Mouse (Mus musculus) stomach, embryonic 16.5 days (tissue): ENCODE data around the gene Gm42517. TPM values are rescaled to one million over a fixed set of nuclear protein-coding genes. Genes with fewer than 3 reads are reported as not detected.

Experiments used
- ATAC-seq: fragments of 200-750 bp; cut with Nextera tagmentation; 2 replicates; pipeline ENCODE4 v1.8.0; 2017; ENCODE audit warnings: moderate number of reproducible peaks, moderate TSS enrichment; ENCODE audit not compliant: insufficient read depth, low FRiP score
- H3K27ac ChIP-seq: fragments of 300-500 bp; sonication (generic); 2 replicates; pipeline ENCODE4 v1.5.1; 2014; ENCODE audit warnings: low read length
- H3K27me3 ChIP-seq: fragments of 300-500 bp; sonication (generic); 2 replicates; pipeline ENCODE4 v1.6.1; 2014; ENCODE audit warnings: low read length, control low read depth, mixed read lengths; ENCODE audit not compliant: control insufficient read depth, insufficient read depth
- H3K36me3 ChIP-seq: fragments of 300-500 bp; sonication (generic); 2 replicates; pipeline ENCODE4 v1.6.1; 2014; ENCODE audit warnings: low read length; ENCODE audit not compliant: control insufficient read depth, insufficient read depth
- H3K4me1 ChIP-seq: fragments of 300-500 bp; sonication (generic); 2 replicates; pipeline ENCODE4 v1.6.1; 2014; ENCODE audit warnings: low read length, control low read depth, mixed read lengths; ENCODE audit not compliant: control insufficient read depth, insufficient read depth
- H3K4me2 ChIP-seq: fragments of 300-500 bp; sonication (generic); 2 replicates; pipeline ENCODE4 v1.6.1; 2014; ENCODE audit warnings: low read depth, low read length, mixed read lengths
- H3K4me3 ChIP-seq: fragments of 300-500 bp; sonication (generic); replicated peaks from 2 replicates; pipeline ENCODE4 v1.5.1; 2014; ENCODE audit warnings: mild to moderate bottlenecking, low read length
- H3K9ac ChIP-seq: fragments of 300-500 bp; sonication (generic); 2 replicates; pipeline ENCODE4 v1.6.1; 2014; ENCODE audit warnings: low read length
- H3K9me3 ChIP-seq: fragments of 300-500 bp; sonication (generic); replicated peaks from 2 replicates; pipeline ENCODE4 v1.6.1; 2016; ENCODE audit warnings: low read length, control low read depth; ENCODE audit not compliant: control insufficient read depth
- WGBS: fragments of 180-500 bp; shearing (Covaris S2); extraction: QIAGEN DNeasy Blood & Tissue Kit; methylation state at CpG from one replicate; pipeline ENCODE4 v1.1.7; 2014; 5-methylcytosine and 5-hydroxymethylcytosine counted together
- polyA plus RNA-seq: library from polyadenylated mRNA; unstranded; fragments of >200 nt; fragmentation: Nextera tagmentation; extraction: Ambion mirVana; gene quantifications from 2 replicates; pipeline ENCODE4 v1.2.1, GENCODE M21; 2015

Gm42517 gene
- polyA plus RNA-seq, 1 experiment from 2014 or later, result not detected

- no peak overlapping the region for H3K4me3 ChIP-seq
- no peaks in the 10 kb centered on the region for H3K36me3 ChIP-seq
- H3K4me1 ChIP-seq, result no peaks in the 10 kb centered on the region
- no peak for ATAC-seq
- no peak overlapping the region for H3K27ac ChIP-seq
- H3K9ac ChIP-seq, result no peak overlapping the region
- H3K27me3 ChIP-seq, result no peaks in the 10 kb centered on the region; the same call in 1 of the 2 replicates
- no peak overlapping the region for H3K4me2 ChIP-seq
- H3K9me3 ChIP-seq, result no peaks in the 10 kb centered on the region
- 81% methylated on average over 4 of the region's 4 CpGs for WGBS
Measured at GRCm38 (mm10) chr5:108378346-108378745, 10.6 kb upstream of the Gm42517 start.

GRCm38 (mm10) chr5:108376059-108376458, 8.3 kb upstream of the Gm42517 start:
- H3K4me3 ChIP-seq, result no peak overlapping the region
- H3K36me3 ChIP-seq, result no peaks in the 10 kb centered on the region
- no peak overlapping the region for H3K4me2 ChIP-seq
- no peak overlapping the region for H3K9ac ChIP-seq
- no peak for ATAC-seq
- H3K4me1 ChIP-seq, result no peaks in the 10 kb centered on the region
- peaks cover 15% of the 10 kb centered on the region for H3K27me3 ChIP-seq
- no peaks in the 10 kb centered on the region for H3K9me3 ChIP-seq
- H3K27ac ChIP-seq, result no peak overlapping the region
- 62% methylated on average over 1 of the region's 1 CpGs for WGBS

- no peak overlapping the region for H3K4me2 ChIP-seq
- H3K9me3 ChIP-seq, result no peaks in the 10 kb centered on the region
- H3K27me3 ChIP-seq, result peaks cover 34% of the 10 kb centered on the region
- H3K4me3 ChIP-seq, result no peak overlapping the region
- H3K4me1 ChIP-seq, result peaks cover under 1% of the 10 kb centered on the region
- 65% methylated on average over 5 of the region's 5 CpGs for WGBS
- H3K27ac ChIP-seq, result no peak overlapping the region
- H3K36me3 ChIP-seq, result no peaks in the 10 kb centered on the region
- no peak for ATAC-seq
- H3K9ac ChIP-seq, result no peak overlapping the region
Measured at GRCm38 (mm10) chr5:108374079-108374478, 6.4 kb upstream of the Gm42517 start.

GRCm38 (mm10) chr5:108369964-108370363, 2.2 kb upstream of the Gm42517 start:
- no peak overlapping the region for H3K4me2 ChIP-seq
- H3K9me3 ChIP-seq, result no peaks in the 10 kb centered on the region
- no peak overlapping the region for H3K9ac ChIP-seq
- no peak overlapping the region for H3K27ac ChIP-seq
- H3K4me1 ChIP-seq, result peaks cover 20% of the 10 kb centered on the region
- H3K36me3 ChIP-seq, result no peaks in the 10 kb centered on the region
- ATAC-seq, result no peak
- H3K4me3 ChIP-seq, result no peak overlapping the region
- H3K27me3 ChIP-seq, result peaks cover 74% of the 10 kb centered on the region
- 2% methylated on average over 6 of the region's 6 CpGs for WGBS

GRCm38 (mm10) chr5:108368851-108369621, 1.3 kb upstream of the Gm42517 start:
- Histone ChIP-seq H3K36me3 (no peaks in the 10 kb centered on the region), H3K4me2 (peak overlapping the region; percentile 78), H3K4me3 (peak overlapping the region; percentile 48), H3K9ac (no peak overlapping the region), H3K27me3 (peaks cover 82% of the 10 kb centered on the region), H3K27ac (no peak overlapping the region), H3K4me1 (peaks cover 20% of the 10 kb centered on the region), H3K9me3 (no peaks in the 10 kb centered on the region)
- WGBS, result under 1% methylated on average over 49 of the region's 49 CpGs
- no peak for ATAC-seq

- H3K4me2 ChIP-seq, result peak overlapping the region; percentile 78
- 10% methylated on average over 6 of the region's 6 CpGs for WGBS
- no peaks in the 10 kb centered on the region for H3K9me3 ChIP-seq
- peaks cover 20% of the 10 kb centered on the region for H3K4me1 ChIP-seq
- no peaks in the 10 kb centered on the region for H3K36me3 ChIP-seq
- H3K9ac ChIP-seq, result no peak overlapping the region
- ATAC-seq, result no peak
- H3K27me3 ChIP-seq, result peaks cover 88% of the 10 kb centered on the region
- H3K27ac ChIP-seq, result no peak overlapping the region
- peak overlapping the region; percentile 56 for H3K4me3 ChIP-seq
Measured at GRCm38 (mm10) chr5:108368446-108368845, 724 bp upstream of the Gm42517 start.

- Histone ChIP-seq H3K27ac (no peak overlapping the region), H3K4me2 (peak overlapping the region; percentile 97), H3K27me3 (peaks cover 89% of the 10 kb centered on the region), H3K9me3 (no peaks in the 10 kb centered on the region), H3K4me3 (peak overlapping the region; percentile 56), H3K36me3 (no peaks in the 10 kb centered on the region), H3K9ac (peak overlapping the region; percentile 52), H3K4me1 (peaks cover 20% of the 10 kb centered on the region)
- WGBS, result 0% methylated on average over 53 of the region's 100 CpGs
- ATAC-seq, result 0 out of 2 replicates have a peak, but pooled peaks have one; percentile 10
Measured at GRCm38 (mm10) chr5:108366984-108367841, 509 bp downstream of the Gm42517 start.

GRCm38 (mm10) chr5:108366328-108366983, 1.3 kb downstream of the Gm42517 start:
- peak overlapping the region; percentile 97 for H3K4me2 ChIP-seq
- peak overlapping the region; percentile 52; the same call in 1 of the 2 replicates for H3K9ac ChIP-seq
- no peak overlapping the region for H3K27ac ChIP-seq
- H3K4me3 ChIP-seq, result peak overlapping the region; percentile 56
- WGBS, result 3% methylated on average over 57 of the region's 60 CpGs
- H3K36me3 ChIP-seq, result no peaks in the 10 kb centered on the region
- no peaks in the 10 kb centered on the region for H3K9me3 ChIP-seq
- H3K27me3 ChIP-seq, result peaks cover 82% of the 10 kb centered on the region
- no peak for ATAC-seq
- H3K4me1 ChIP-seq, result peaks cover 20% of the 10 kb centered on the region
